Mouse (Mus musculus) erythroblast, adult 5-6 weeks (primary cell): ENCODE measurements around the gene Tmem123. TPM values are rescaled to one million over a fixed set of nuclear protein-coding genes. Genes with fewer than 3 reads are reported as not detected.

Source experiments
- ATAC-seq: replicated peaks from 2 replicates; pipeline ENCODE4 v1.8.0; 2016; ENCODE audit warnings: moderate number of reproducible peaks, mild to moderate bottlenecking, moderate TSS enrichment, inconsistent platforms; ENCODE audit not compliant: poor library complexity, low FRiP score, severe bottlenecking
- total RNA-seq, 2 experiments: library from RNA; stranded (forward) in 1 of 2; stranded (reverse) in 1 of 2; fragments of 150-400 nt in 1 of 2; fragments of 200-764, 138-1000 nt in 1 of 2; gene quantifications; 2 replicates each; pipeline versions ENCODE4 v1.2.3 to v1.2.4; 2015 to 2017; ENCODE audit warnings: low replicate concordance in 2 of 2

Gene Tmem123
- total RNA-seq, 2 experiments from 2014 or later, result 28.1 to 34.9 TPM

- no peak for ATAC-seq
Observed at GRCm38 (mm10) chr9:7797542-7797941, 33.7 kb downstream of the Tmem123 start.

- ATAC-seq, result no peak
Observed at GRCm38 (mm10) chr9:7798555-7798954, 34.7 kb downstream of the Tmem123 start.

DNA sequence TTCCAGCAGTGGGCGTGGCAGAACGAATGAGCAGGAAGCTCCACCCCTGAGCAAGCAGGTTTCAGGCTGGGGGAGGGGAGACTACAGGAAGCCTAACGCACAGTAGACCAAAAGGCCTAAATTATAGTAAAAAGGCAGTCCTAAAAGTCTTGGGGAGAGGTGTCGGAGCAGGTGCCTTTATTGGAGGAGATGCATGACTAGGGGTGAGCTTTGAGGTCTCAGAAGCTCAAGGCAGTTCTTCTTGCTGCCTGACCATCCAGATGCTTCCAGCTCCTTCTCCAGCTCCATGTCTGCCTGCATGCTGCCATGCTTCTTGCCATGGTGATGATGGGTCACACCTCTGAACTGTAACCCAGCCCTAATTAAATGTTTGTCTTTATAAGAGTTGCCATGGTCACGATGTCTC lies 41.3 kb downstream of the Tmem123 start:
- no peak for ATAC-seq

GRCm38 (mm10) chr9:7822758-7823157 lies 58.9 kb downstream of the Tmem123 start:
- no peak for ATAC-seq

DNA sequence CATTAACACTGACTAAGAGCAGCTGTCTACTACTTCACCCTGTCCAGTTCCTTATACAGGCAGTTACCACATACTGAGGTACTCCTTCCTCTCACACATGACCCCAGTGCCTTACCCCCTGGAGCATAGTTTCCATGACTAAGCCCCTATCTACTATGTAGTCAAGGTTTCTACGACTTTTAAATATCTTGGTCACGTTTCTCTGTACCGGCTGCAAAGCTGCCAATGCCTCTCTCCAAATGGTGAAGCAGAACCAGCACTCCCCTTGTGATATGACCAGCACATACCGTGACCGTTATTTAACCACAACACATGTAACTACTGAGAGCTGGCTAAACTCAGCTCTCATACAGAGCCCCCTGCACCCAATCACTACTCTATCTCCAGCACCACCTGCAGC lies 61.1 kb downstream of the Tmem123 start:
- ATAC-seq, result no peak

GRCm38 (mm10) chr9:7828706-7829105 lies 64.9 kb downstream of the Tmem123 start:
- ATAC-seq, result no peak

DNA sequence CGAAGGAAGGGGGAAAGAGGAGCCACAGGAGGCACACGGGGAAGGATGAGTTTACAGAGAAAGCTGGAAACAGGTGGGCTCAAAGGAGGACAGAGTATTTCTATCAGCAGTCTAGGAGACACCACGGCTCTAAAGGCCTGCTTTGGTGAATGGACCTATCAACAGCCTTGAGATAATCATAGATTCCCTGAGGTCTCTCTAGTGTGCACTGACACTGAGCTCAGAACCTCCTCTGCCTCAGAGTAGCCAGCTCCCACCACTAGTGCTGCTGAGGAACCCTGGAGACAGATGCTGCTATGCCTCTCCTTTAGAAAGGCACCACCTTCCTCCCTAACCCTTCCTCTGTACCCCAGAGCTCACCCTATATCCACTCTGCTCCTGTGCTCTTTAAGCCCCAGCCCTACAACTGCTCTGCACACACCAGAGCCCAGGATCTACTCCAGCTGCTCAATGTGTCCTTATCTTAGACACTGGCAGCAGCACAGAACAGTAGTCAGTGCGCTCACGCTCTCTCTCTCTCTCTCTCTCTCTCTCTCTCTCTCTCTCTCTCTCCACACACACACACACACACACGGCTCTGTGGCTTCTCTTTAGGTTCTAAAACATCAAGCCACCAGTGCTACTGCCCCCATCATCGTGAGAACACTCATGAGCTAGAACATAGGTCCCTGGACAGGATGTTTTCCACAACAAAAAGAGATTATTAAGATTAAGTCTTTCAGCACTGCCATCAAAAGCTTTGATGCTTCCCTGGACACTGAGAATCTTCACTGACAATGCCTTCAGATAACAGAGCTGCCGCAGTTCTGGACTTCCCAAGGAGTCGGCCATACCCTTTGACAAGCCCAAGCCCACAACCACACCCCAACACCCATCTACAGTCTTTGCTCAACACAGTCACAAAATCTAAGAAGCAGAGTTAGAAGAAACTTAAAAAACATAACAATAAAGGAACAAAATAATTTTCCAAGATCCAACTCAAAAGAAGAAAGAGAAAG lies 66.0 kb downstream of the Tmem123 start:
- peak; percentile 83 for ATAC-seq

GRCm38 (mm10) chr9:7833421-7833820 lies 69.6 kb downstream of the Tmem123 start:
- no peak for ATAC-seq

- no peak for ATAC-seq
Observed at GRCm38 (mm10) chr9:7835302-7835701, 71.5 kb downstream of the Tmem123 start.

- peak; percentile 58 for ATAC-seq
Observed at GRCm38 (mm10) chr9:7836331-7836730, 72.5 kb downstream of the Tmem123 start.

- ATAC-seq, result peak; percentile 96
Observed at GRCm38 (mm10) chr9:7836905-7837805, 73.3 kb downstream of the Tmem123 start, which contains the start of gene Birc2. TSS of gene Birc2 (minus strand) at chr9:7837064.

DNA sequence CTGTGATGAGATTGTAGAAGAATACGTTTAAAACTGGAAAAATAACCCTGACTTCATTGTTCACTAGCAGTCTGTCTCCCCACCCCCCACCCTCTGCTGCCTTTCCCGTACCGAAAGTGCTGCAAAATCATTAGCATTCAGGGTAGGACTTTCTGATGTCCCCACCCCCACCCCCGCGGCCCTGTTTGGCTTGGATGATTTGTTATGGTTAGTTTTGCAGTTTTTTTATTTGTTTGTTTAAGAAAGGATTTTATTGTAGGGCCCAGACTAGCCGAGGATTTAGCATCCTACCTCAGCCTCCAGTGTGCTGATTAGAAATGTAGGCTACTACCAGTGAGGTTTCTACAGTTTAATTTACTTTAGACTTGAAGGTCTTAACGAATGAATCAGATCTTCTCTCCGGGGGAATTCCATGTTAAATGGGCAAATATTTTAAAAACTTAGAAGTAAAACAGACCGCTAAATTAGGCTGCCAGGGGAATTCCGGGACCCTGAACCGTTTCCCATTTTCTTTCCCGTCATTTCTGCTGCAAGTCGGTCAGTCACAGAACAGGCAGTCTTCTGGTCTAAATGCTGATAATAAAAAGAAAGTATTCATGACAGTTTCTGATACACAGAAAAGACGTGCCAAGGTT lies 74.1 kb downstream of the Tmem123 start:
- no peak for ATAC-seq

DNA sequence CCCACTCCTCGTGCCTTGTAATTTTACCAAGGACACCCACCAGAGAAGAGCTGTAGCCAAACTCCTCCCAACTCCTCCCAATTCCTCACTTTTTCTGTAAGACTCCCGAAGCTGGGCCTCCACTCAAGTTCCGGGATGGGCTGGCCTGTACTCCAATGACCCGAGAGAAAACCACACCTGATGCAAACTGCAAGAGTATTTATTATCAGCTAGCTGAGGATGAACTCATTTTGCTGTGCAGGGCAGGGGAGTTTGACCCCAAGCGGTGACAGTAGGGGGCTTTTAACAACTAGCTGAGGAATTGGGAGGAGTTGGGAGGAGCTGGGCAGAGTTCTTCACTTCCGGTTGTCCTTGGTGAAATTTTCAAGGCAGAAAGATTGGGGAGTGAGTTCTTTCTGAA lies 77.4 kb downstream of the Tmem123 start:
- ATAC-seq, result no peak

Other genes with a start within 250 kb of the Tmem123 start
- gene Mmp8, start 205.6 kb upstream of the Tmem123 start, total RNA-seq (2015; ENCODE audit: low replicate concordance), result 86.5 and 105 TPM in 2 replicates
- 75.7 and 88.3 TPM in 2 replicates for gene Mmp8, start 205.6 kb upstream of the Tmem123 start, total RNA-seq (2017; ENCODE audit: low replicate concordance)
- gene Mmp27, start 192.6 kb upstream of the Tmem123 start, total RNA-seq (2015; ENCODE audit: low replicate concordance), result 1.9 TPM in 1 of 2 replicates, not detected in the other
- gene Mmp27, start 192.6 kb upstream of the Tmem123 start, total RNA-seq (2017; ENCODE audit: low replicate concordance), result 0.84 and 1.4 TPM in 2 replicates
- gene Mmp20, start 135.8 kb upstream of the Tmem123 start, total RNA-seq (2015; ENCODE audit: low replicate concordance), result not detected in 2 replicates
- gene Mmp20, start 135.8 kb upstream of the Tmem123 start, total RNA-seq (2017; ENCODE audit: low replicate concordance), result not detected in 2 replicates
- gene Mmp7, start 72.0 kb upstream of the Tmem123 start, total RNA-seq (2015; ENCODE audit: low replicate concordance), result not detected in 2 replicates
- gene Mmp7, start 72.0 kb upstream of the Tmem123 start, total RNA-seq (2017; ENCODE audit: low replicate concordance), result not detected in 2 replicates
- gene Birc2, start 73.0 kb downstream of the Tmem123 start, total RNA-seq (2015; ENCODE audit: low replicate concordance), result 29.4 and 33.2 TPM in 2 replicates
- 35.0 and 37.4 TPM in 2 replicates for gene Birc2, start 73.0 kb downstream of the Tmem123 start, total RNA-seq (2017; ENCODE audit: low replicate concordance)
- gene Birc3, start 109.1 kb downstream of the Tmem123 start, total RNA-seq (2015; ENCODE audit: low replicate concordance), result 16.9 and 25.9 TPM in 2 replicates
- gene Birc3, start 109.1 kb downstream of the Tmem123 start, total RNA-seq (2017; ENCODE audit: low replicate concordance), result 9.3 and 10.6 TPM in 2 replicates
- not detected in 2 replicates for gene Yap1, start 240.6 kb downstream of the Tmem123 start, total RNA-seq (2015; ENCODE audit: low replicate concordance)
- not detected in 2 replicates for gene Yap1, start 240.6 kb downstream of the Tmem123 start, total RNA-seq (2017; ENCODE audit: low replicate concordance)